Mouse (Mus musculus): Measurements from ENCODE around the gene Cct2.

DNA sequence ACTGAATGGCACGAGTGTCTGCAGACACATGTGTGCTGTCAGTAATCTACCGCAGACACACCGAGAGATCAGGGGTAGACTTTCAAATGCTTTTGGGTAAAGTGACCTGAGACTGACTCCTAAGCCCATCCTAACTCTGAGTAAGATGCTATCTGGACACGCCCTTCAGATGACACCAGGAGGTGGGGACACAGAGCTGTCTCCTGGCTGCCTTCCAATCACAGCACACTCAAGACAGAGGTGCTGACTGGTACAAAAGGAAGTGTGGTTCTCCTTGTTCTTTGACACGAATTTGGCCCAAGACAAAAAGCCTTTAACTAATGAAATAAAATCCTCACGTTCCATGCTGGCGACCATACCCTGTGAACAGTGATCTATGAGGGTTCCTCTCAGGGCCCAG, 9.6 kb upstream of the Cct2 start:
- TF ChIP-seq CTCF (IDR thresholded peaks at IDR 0.05; ENCODE audit: borderline replicate concordance, control insufficient read depth, extremely low read depth, insufficient read depth, low read length, poor library complexity) (no peak), POLR2A (IDR thresholded peaks at IDR 0.05; ENCODE audit: control insufficient read depth, extremely low read depth, insufficient read depth, low read length, poor library complexity) (no peak)

Data from thymus, adult 2 months (tissue).